Mouse (Mus musculus) embryonic facial prominence, embryonic 10.5 days (tissue): ENCODE measurements around the gene Tns3. TPM values are rescaled to one million over a fixed set of nuclear protein-coding genes. Genes with fewer than 3 reads are reported as not detected.

ENCODE experiments used
- DNase-seq: peaks from one replicate; pipeline ENCODE4 v3.0.0-alpha.2; 2017; ENCODE audit warnings: low spot score
- H3K27ac ChIP-seq: fragments of 300-500 bp; sonication (generic); replicated peaks from 2 replicates; pipeline ENCODE4 v1.5.1; 2016; ENCODE audit warnings: mild to moderate bottlenecking
- H3K27me3 ChIP-seq: fragments of 300-500 bp; sonication (generic); replicated peaks from 2 replicates; pipeline ENCODE4 v1.6.1; 2016; ENCODE audit warnings: low read depth, mild to moderate bottlenecking; ENCODE audit not compliant: poor library complexity, severe bottlenecking
- H3K36me3 ChIP-seq: fragments of 300-500 bp; sonication (generic); replicated peaks from 2 replicates; pipeline ENCODE4 v1.6.1; 2016; ENCODE audit warnings: mild to moderate bottlenecking, moderate library complexity
- H3K4me1 ChIP-seq: fragments of 300-500 bp; sonication (generic); 2 replicates; pipeline ENCODE4 v1.6.1; 2016
- H3K4me3 ChIP-seq: fragments of 300-500 bp; sonication (generic); 2 replicates; pipeline ENCODE4 v1.5.1; 2016; ENCODE audit warnings: mild to moderate bottlenecking, moderate library complexity
- H3K9me3 ChIP-seq: fragments of 300-500 bp; sonication (generic); 2 replicates; pipeline ENCODE4 v1.6.1; 2016; ENCODE audit warnings: mild to moderate bottlenecking
- WGBS: fragments of 180-500 bp; shearing (Covaris S2); methylation state at CpG from one replicate; pipeline ENCODE4 v1.1.7; 2016; 5-methylcytosine and 5-hydroxymethylcytosine counted together
- polyA plus RNA-seq: library from polyadenylated mRNA; unstranded; fragments of >200 nt; fragmentation: Nextera tagmentation; extraction: Ambion mirVana; gene quantifications from 2 replicates; pipeline ENCODE4 v1.2.1, GENCODE M21; 2016

Gene Tns3
- polyA plus RNA-seq, 1 experiment from 2014 or later: 23.4 TPM

DNA sequence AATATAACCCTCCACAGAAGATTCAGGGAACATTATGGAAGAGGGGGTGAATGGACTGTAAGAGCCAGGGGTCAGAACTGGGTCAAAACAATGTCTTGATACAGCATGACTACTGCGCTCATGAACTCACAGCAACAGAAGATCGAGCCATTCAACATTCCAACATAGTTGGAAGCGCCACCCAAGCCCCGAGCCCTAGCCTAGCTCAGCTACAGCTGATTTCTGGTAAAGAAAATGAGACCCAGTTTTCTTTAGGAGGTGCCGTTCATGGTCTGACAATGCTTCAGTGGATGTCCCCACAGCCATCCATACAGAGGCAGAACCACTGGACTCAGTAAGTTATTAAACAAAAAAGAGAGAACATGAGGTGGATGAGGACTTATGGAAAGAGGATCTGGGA is 224.1 kb downstream of the Tns3 start:
- no peak overlapping the region for H3K27ac ChIP-seq
- no peak for DNase-seq
- no peak overlapping the region for H3K4me3 ChIP-seq
- H3K27me3 ChIP-seq: no peaks in the 10 kb centered on the region
- WGBS: 93% methylated on average over 5 of the region's 5 CpGs
- peaks cover 91% of the 10 kb centered on the region for H3K36me3 ChIP-seq
- no peaks in the 10 kb centered on the region for H3K4me1 ChIP-seq
- H3K9me3 ChIP-seq: no peaks in the 10 kb centered on the region

DNA sequence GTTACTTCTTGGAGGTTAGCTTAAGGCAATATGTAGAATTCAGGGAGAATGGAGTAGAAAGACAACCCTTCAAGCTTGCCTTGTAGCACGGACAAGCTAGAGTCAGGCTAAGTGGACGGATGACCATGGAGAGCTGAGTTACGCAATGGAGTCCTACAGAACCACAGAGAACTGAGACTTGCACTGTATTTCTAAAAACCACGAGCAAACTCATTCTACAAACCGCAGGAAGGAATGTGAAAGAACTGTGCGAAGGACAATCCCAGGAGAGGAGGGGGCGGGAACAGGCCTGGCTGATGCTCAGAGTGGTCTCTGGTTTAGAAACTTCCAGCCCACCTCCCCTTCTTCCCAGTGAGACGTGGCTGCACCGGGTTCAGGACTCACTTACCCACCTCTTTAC is 225.3 kb downstream of the Tns3 start:
- 91% methylated on average over 9 of the region's 9 CpGs for WGBS
- DNase-seq: no peak

DNA sequence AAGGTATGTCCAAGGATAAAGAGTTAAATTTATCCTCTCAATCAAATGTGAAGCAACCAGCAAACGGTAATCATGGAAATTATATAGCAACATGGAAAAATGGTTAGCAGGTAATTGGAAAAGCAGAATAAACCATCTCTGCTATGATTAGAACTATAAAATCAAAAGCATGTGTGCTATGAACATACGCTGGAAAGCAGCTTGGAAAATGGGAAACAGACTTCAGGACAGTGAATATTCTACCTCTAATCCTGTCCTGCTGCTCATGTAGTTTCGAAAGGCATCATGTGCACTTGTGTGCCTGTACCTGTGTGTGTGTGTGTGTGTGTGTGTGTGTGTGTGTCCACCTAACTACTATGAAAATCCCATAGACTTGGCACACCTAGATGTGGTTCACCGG is 226.1 kb downstream of the Tns3 start:
- Histone ChIP-seq H3K4me3 (no peak overlapping the region), H3K4me1 (no peaks in the 10 kb centered on the region), H3K9me3 (no peaks in the 10 kb centered on the region), H3K27me3 (no peaks in the 10 kb centered on the region), H3K36me3 (peaks cover 91% of the 10 kb centered on the region), H3K27ac (no peak overlapping the region)
- 81% methylated on average over 4 of the region's 4 CpGs for WGBS
- no peak for DNase-seq

More for the DNA sequence above, 225.3 kb downstream of the Tns3 start:
- H3K4me3 ChIP-seq: no peak overlapping the region
- peaks cover 91% of the 10 kb centered on the region for H3K36me3 ChIP-seq
- H3K27me3 ChIP-seq: no peaks in the 10 kb centered on the region
- H3K9me3 ChIP-seq: no peaks in the 10 kb centered on the region
- H3K27ac ChIP-seq: no peak overlapping the region
- no peaks in the 10 kb centered on the region for H3K4me1 ChIP-seq

DNA sequence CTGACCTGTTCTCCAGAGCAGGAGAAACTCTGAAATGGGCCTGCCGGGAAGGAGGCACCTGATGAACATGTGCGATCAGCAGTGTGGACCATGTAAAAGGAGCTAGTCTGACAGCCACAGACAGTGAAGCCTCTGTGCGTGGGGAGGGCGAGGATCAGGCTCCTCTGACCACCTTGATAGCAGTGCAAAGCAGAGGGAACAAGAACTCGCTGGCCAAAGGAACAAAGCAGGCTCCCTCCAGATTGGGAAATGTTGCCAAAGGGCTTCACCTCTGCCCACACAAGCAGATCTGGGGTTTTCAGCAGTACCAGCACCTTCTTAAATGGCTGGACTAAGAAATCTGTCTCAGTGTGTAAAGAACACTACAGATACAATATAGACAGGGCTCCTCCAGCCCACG is 229.2 kb downstream of the Tns3 start:
- WGBS: 90% methylated on average over 6 of the region's 6 CpGs
- no peaks in the 10 kb centered on the region for H3K4me1 ChIP-seq
- peaks cover 95% of the 10 kb centered on the region for H3K36me3 ChIP-seq

DNA sequence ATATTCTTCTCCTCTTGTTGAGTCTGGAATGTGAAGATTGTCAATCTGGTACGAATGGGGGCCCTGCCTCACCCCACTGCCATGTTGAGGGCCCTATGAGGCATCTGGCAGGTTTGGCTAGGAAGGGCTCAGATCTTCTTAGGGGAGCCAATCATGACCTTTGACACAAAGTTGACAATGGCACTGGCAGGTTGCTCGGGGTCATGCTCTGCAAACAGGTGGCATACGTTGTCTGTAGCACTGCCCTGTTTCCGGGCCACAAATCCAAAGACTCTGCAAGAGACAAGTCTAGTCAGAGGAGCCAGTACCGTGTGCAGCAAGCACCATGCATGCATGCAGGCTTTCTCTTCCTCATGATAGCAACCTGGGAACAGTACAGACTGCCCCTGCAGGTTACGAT is 230.0 kb downstream of the Tns3 start:
- H3K4me1 ChIP-seq: no peaks in the 10 kb centered on the region
- WGBS: 92% methylated on average over 6 of the region's 6 CpGs
- no peak for DNase-seq
- H3K36me3 ChIP-seq: peaks cover 97% of the 10 kb centered on the region
- no peak overlapping the region for H3K4me3 ChIP-seq
- no peaks in the 10 kb centered on the region for H3K27me3 ChIP-seq
- H3K9me3 ChIP-seq: no peaks in the 10 kb centered on the region
- H3K27ac ChIP-seq: no peak overlapping the region

More for the DNA sequence above, 229.2 kb downstream of the Tns3 start:
- H3K27me3 ChIP-seq: no peaks in the 10 kb centered on the region
- H3K9me3 ChIP-seq: no peaks in the 10 kb centered on the region
- no peak for DNase-seq
- no peak overlapping the region for H3K27ac ChIP-seq
- H3K4me3 ChIP-seq: no peak overlapping the region

DNA sequence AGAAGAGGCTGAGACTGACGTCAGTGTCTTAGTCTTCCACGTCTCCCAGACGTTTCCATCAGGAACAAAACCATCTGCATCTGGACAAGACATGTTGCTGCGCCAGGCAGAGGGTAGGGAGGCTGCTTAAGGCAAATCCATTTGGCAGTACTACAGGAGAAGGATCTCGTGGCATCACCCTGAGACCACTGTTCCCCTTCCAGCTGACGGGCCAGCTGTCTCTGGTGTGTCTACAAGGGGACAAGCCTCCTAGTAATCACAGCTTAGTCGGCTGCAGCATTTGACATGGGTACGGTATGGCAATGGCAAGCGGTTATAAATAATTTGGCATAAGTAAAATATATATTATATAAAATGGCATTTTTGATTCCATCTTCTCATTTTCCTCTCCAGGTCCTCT is 230.9 kb downstream of the Tns3 start:
- H3K27me3 ChIP-seq: no peaks in the 10 kb centered on the region
- no peaks in the 10 kb centered on the region for H3K9me3 ChIP-seq
- H3K36me3 ChIP-seq: peaks cover 90% of the 10 kb centered on the region
- 90% methylated on average over 9 of the region's 9 CpGs for WGBS
- no peak for DNase-seq
- H3K4me3 ChIP-seq: no peak overlapping the region
- no peak overlapping the region for H3K27ac ChIP-seq
- H3K4me1 ChIP-seq: no peaks in the 10 kb centered on the region

DNA sequence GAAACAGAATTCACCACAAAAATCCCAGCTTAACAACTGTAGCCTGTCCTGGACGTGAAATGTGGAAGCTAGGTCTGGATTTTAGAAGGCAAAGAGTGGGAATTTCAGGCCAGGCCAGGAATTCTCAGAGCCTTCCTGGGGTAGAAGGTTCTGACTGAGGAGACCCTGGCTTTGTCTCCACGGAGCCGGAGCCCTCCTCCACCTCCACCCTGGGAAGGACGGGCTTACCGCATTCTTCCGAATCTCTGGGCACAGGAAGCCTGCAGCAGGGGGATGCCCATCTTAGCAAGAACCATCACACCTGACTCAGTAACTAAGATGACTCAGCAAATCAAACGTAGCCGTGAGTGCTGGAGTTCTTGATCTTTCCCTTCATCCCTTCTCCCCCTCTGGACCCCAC is 231.4 kb downstream of the Tns3 start:
- Histone ChIP-seq H3K36me3 (peaks cover 87% of the 10 kb centered on the region), H3K27ac (no peak overlapping the region), H3K27me3 (no peaks in the 10 kb centered on the region), H3K9me3 (no peaks in the 10 kb centered on the region), H3K4me3 (no peak overlapping the region), H3K4me1 (no peaks in the 10 kb centered on the region)
- no peak for DNase-seq
- 90% methylated on average over 8 of the region's 8 CpGs for WGBS

DNA sequence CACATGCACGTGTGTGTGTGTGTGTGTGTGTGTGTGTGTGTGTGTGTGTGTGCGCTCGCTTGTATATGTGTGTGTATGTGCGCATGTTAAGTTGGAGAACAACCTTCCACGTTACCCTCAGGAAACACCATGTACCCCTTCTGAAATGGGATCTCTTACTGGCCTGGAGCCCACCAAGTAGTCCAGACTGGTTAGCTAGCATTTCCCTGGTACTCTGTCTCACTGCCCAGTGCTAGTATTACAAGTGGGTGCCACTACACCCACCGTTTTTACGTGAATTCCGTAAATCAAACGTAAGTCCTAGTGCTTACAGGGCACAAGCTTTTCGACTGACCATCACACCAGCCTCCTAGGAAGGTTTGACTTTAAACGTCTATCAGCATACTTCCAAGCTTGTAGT is 236.7 kb downstream of the Tns3 start:
- Histone ChIP-seq H3K9me3 (no peaks in the 10 kb centered on the region), H3K4me1 (peaks cover 7% of the 10 kb centered on the region), H3K27ac (no peak overlapping the region), H3K36me3 (peaks cover 34% of the 10 kb centered on the region), H3K4me3 (no peak overlapping the region), H3K27me3 (no peaks in the 10 kb centered on the region)
- WGBS: 90% methylated on average over 11 of the region's 11 CpGs
- peak; percentile 5 for DNase-seq

DNA sequence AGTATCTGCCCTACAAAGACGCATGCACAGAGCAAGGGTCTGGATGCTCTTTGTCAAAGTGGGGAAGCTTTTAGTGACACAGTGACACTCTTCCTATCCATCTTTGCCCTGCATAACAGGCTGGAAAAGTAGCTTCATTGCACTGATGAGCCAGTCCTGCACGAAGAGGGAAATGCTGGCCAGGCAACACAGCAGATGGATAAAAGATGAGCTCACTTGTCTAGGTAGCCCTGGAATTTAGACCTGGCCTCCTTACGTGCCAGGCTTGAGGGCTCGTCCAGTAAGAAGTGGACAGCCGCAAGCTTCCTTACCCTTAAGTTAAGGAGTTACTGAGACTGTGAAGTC is 239.1 kb downstream of the Tns3 start:
- 86% methylated on average over 5 of the region's 5 CpGs for WGBS
- H3K9me3 ChIP-seq: no peaks in the 10 kb centered on the region
- no peak overlapping the region for H3K4me3 ChIP-seq
- DNase-seq: no peak
- H3K4me1 ChIP-seq: peaks cover 7% of the 10 kb centered on the region
- 0 out of 2 replicates have a peak overlapping the region, but pooled peaks have one; percentile 8 for H3K27ac ChIP-seq
- H3K27me3 ChIP-seq: no peaks in the 10 kb centered on the region
- peaks cover 11% of the 10 kb centered on the region for H3K36me3 ChIP-seq

DNA sequence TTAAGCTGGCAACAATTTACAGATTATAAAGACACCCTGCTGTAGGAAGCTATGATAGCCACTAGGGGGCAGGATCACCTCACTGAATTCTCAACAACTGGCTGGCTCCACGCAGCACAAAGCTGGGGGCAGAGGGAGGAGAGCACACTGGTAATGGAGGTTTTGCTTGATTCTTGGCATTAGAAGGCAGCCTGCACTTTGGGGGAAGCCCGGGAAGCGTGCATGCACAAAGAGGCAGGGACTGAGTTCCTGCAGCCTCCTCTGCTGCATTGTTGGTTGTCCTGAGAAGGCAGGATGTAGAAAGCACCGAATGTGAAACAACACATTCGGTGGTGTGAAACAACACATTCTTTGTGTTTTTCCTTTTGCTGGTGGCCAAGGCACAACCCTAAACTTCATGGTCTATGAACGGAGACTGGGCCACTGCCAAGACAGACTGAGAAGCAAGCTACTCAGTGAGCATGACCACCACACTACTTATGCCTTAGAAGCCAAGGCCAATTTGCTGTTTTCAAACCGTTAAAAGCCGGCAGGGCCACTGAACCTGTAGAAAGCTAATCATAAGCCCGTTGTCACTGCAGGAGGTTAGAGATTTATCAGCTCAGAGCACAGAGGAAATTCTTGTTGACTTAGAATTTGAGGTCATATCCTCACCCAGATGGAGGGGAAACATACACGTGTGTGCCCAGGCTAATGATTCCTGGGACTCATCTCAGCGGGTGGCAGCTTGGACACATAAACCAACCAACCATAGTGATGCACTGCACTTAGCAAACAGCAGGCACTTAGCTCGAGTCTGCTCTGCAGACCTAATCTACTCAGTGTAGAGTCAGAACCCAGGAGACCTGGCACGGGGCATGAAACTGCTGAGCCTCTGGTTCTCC is 239.8 kb downstream of the Tns3 start:
- 42% methylated on average over 13 of the region's 13 CpGs for WGBS
- Histone ChIP-seq H3K9me3 (no peaks in the 10 kb centered on the region), H3K27ac (peak overlapping the region; percentile 67), H3K36me3 (peaks cover 5% of the 10 kb centered on the region), H3K4me3 (0 out of 2 replicates have a peak overlapping the region, but pooled peaks have one; percentile 18), H3K27me3 (no peaks in the 10 kb centered on the region), H3K4me1 (peaks cover 7% of the 10 kb centered on the region)
- peak; percentile 80 for DNase-seq

DNA sequence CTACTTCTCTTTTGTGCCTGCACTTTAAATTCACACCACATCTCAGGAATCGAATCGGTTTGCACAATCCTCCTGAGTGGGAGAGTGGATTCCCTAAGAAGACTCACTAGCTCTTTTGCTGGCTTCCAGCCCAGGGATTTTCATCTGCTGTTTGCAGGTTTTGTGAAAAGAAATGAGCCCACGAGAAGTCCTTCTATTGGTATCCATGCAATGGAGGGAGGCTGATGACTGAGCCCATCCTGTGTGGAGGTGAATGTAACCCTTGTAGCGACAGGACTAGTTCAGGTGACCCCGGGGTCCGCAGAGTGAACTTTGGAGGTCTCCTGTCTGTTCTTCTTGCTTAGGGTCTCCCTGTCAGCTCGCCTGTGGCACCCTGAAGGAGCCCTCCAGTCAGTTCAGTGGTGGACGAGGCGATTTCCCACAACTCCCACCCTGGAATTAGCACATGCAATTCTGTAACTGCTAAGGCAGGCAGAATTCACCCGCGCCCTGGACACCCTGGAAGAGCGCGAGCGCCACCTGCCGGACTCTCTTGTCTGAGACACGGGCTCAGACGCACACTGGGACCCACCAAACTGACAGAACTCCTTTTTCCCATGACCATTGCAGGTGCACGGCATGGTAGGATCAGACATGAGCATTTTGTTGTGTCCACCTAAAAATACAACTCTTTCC is 259.0 kb downstream of the Tns3 start:
- WGBS: 29% methylated on average over 18 of the region's 18 CpGs
- no peak overlapping the region for H3K27ac ChIP-seq

DNA sequence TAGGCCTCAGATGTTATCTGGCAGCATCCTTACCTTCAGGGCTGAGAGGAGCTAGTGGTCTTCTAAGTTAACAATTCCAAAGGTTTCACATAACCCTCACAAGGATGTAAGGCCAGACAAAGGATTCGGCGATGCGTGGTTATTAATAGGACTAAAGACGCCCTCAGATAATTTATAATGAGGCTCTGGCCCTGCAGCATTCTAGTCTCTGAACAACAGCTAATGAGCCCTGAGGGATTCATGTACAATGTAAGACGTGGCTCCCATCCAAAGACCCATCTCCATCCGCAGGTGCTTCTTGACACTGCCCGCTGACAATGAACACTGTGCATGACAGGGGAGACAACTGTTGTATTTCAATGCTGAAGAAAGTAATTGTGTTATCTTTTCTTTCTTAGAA is 263.0 kb downstream of the Tns3 start:
- Histone ChIP-seq H3K9me3 (no peaks in the 10 kb centered on the region), H3K27ac (no peak overlapping the region), H3K4me3 (no peak overlapping the region), H3K27me3 (no peaks in the 10 kb centered on the region), H3K4me1 (no peaks in the 10 kb centered on the region), H3K36me3 (no peaks in the 10 kb centered on the region)
- WGBS: 86% methylated on average over 7 of the region's 7 CpGs
- no peak for DNase-seq

More for the DNA sequence above, 259.0 kb downstream of the Tns3 start:
- Histone ChIP-seq H3K27me3 (no peaks in the 10 kb centered on the region), H3K4me1 (no peaks in the 10 kb centered on the region), H3K9me3 (no peaks in the 10 kb centered on the region), H3K36me3 (no peaks in the 10 kb centered on the region), H3K4me3 (no peak overlapping the region)
- DNase-seq: peak; percentile 86

DNA sequence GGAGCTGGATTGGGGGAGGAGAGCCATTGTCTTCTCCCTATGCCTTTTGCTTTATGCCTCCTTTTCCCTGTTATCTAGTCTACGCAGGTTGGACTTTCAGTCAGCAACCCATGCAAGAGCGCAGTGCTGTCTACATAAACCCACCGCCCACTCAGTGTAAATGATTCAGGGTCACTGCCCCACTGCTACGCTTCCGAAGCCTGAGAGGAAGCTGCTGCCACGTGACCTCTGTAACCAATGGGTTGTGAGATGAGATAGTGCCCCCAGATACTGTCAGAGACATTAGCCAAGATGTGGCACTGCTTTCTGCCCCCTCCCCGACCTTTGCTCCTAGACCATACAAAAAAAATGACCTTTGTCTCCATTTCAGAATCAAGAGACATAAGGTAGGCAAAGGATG is 268.0 kb downstream of the Tns3 start:
- no peak for DNase-seq
- Histone ChIP-seq H3K4me3 (no peak overlapping the region), H3K36me3 (no peaks in the 10 kb centered on the region), H3K9me3 (no peaks in the 10 kb centered on the region), H3K27ac (no peak overlapping the region), H3K27me3 (no peaks in the 10 kb centered on the region), H3K4me1 (no peaks in the 10 kb centered on the region)
- WGBS: 85% methylated on average over 7 of the region's 7 CpGs
